Mouse (Mus musculus) liver, embryonic 13.5 days (tissue): ENCODE measurements around the gene Adamts3. TPM values are rescaled to one million over a fixed set of nuclear protein-coding genes. Genes with fewer than 3 reads are reported as not detected.

Source experiments
- ATAC-seq: fragments of 200-750 bp; cut with Nextera tagmentation; 2 replicates; pipeline ENCODE4 v1.8.0; 2017; ENCODE audit warnings: low read depth, mild to moderate bottlenecking, moderate number of reproducible peaks, moderate library complexity
- DNase-seq: peaks from one replicate; pipeline ENCODE4 v3.0.0; 2022
- H3K27ac ChIP-seq: fragments of 300-500 bp; sonication (generic); 2 replicates; pipeline ENCODE4 v1.5.1; 2015; ENCODE audit warnings: moderate library complexity, mild to moderate bottlenecking, inconsistent platforms
- H3K27me3 ChIP-seq: fragments of 300-500 bp; sonication (generic); 2 replicates; pipeline ENCODE4 v1.6.1; 2015; ENCODE audit warnings: mild to moderate bottlenecking, inconsistent platforms
- H3K36me3 ChIP-seq: fragments of 300-500 bp; sonication (generic); 2 replicates; pipeline ENCODE4 v1.6.1; 2015; ENCODE audit warnings: mild to moderate bottlenecking, inconsistent platforms
- H3K4me1 ChIP-seq: fragments of 300-500 bp; sonication (generic); replicated peaks from 2 replicates; pipeline ENCODE4 v1.6.1; 2015; ENCODE audit warnings: inconsistent platforms
- H3K4me2 ChIP-seq: fragments of 300-500 bp; sonication (generic); 2 replicates; pipeline ENCODE4 v1.6.1; 2015; ENCODE audit warnings: inconsistent platforms, mild to moderate bottlenecking, moderate library complexity
- H3K4me3 ChIP-seq: fragments of 300-500 bp; sonication (generic); replicated peaks from 2 replicates; pipeline ENCODE4 v1.5.1; 2015; ENCODE audit warnings: mild to moderate bottlenecking, inconsistent platforms
- H3K9ac ChIP-seq: fragments of 300-500 bp; sonication (generic); 2 replicates; pipeline ENCODE4 v1.6.1; 2015; ENCODE audit warnings: mild to moderate bottlenecking, inconsistent platforms
- H3K9me3 ChIP-seq: fragments of 300-500 bp; sonication (generic); replicated peaks from 2 replicates; pipeline ENCODE4 v1.6.1; 2016; ENCODE audit warnings: inconsistent platforms
- WGBS: fragments of 180-500 bp; shearing (Covaris S2); methylation state at CpG from one replicate; pipeline ENCODE4 v1.1.7; 2015; ENCODE audit not compliant: insufficient replicate concordance; 5-methylcytosine and 5-hydroxymethylcytosine counted together
- polyA plus RNA-seq: library from polyadenylated mRNA; unstranded; fragments of >200 nt; fragmentation: Nextera tagmentation; extraction: Ambion mirVana; gene quantifications from 2 replicates; pipeline ENCODE4 v1.2.1, GENCODE M21; 2015

Adamts3 gene
- polyA plus RNA-seq, 1 experiment from 2014 or later: 1.2 TPM

GRCm38 (mm10) chr5:89704264-89704663 lies 178.9 kb downstream of the Adamts3 start:
- Histone ChIP-seq H3K27me3 (no peaks in the 10 kb centered on the region), H3K27ac (no peak overlapping the region), H3K4me3 (no peak overlapping the region), H3K4me2 (no peak overlapping the region), H3K36me3 (no peaks in the 10 kb centered on the region), H3K9me3 (no peaks in the 10 kb centered on the region), H3K9ac (no peak overlapping the region), H3K4me1 (no peaks in the 10 kb centered on the region)
- DNase-seq: no peak
- no peak for ATAC-seq
- 54% methylated on average over 1 of the region's 1 CpGs for WGBS

- 74% methylated on average over 9 of the region's 9 CpGs for WGBS
- ATAC-seq (no peak), DNase-seq (no peak)
- H3K4me1 ChIP-seq: no peaks in the 10 kb centered on the region
- H3K4me3 ChIP-seq: no peak overlapping the region
- H3K36me3 ChIP-seq: no peaks in the 10 kb centered on the region
- H3K27ac ChIP-seq: no peak overlapping the region
- H3K9me3 ChIP-seq: no peaks in the 10 kb centered on the region
- no peaks in the 10 kb centered on the region for H3K27me3 ChIP-seq
- H3K9ac ChIP-seq: no peak overlapping the region
- H3K4me2 ChIP-seq: no peak overlapping the region
Observed at GRCm38 (mm10) chr5:89701241-89702007, 181.7 kb downstream of the Adamts3 start.

GRCm38 (mm10) chr5:89687826-89688225 lies 195.3 kb downstream of the Adamts3 start:
- H3K4me1 ChIP-seq: no peaks in the 10 kb centered on the region
- no peak overlapping the region for H3K27ac ChIP-seq
- H3K4me3 ChIP-seq: no peak overlapping the region
- no peaks in the 10 kb centered on the region for H3K9me3 ChIP-seq
- no peak for DNase-seq
- no peak for ATAC-seq
- no peak overlapping the region for H3K9ac ChIP-seq
- H3K36me3 ChIP-seq: no peaks in the 10 kb centered on the region
- H3K27me3 ChIP-seq: no peaks in the 10 kb centered on the region
- 80% methylated on average over 1 of the region's 1 CpGs for WGBS
- H3K4me2 ChIP-seq: no peak overlapping the region

GRCm38 (mm10) chr5:89679871-89680536 lies 203.1 kb downstream of the Adamts3 start:
- no peaks in the 10 kb centered on the region for H3K36me3 ChIP-seq
- H3K9me3 ChIP-seq: no peaks in the 10 kb centered on the region
- H3K4me2 ChIP-seq: no peak overlapping the region
- no peaks in the 10 kb centered on the region for H3K27me3 ChIP-seq
- H3K9ac ChIP-seq: no peak overlapping the region
- H3K4me3 ChIP-seq: no peak overlapping the region
- DNase-seq: no peak
- no peak overlapping the region for H3K27ac ChIP-seq
- no peak for ATAC-seq
- no peaks in the 10 kb centered on the region for H3K4me1 ChIP-seq
- 57% methylated on average over 5 of the region's 5 CpGs for WGBS

- no peak for ATAC-seq
- H3K9ac ChIP-seq: no peak overlapping the region
- WGBS: 55% methylated on average over 4 of the region's 4 CpGs
Observed at GRCm38 (mm10) chr5:89678148-89678547, 205.0 kb downstream of the Adamts3 start.

GRCm38 (mm10) chr5:89674066-89674848 lies 208.9 kb downstream of the Adamts3 start:
- ATAC-seq (no peak), DNase-seq (no peak)
- H3K9me3 ChIP-seq: no peaks in the 10 kb centered on the region
- no peaks in the 10 kb centered on the region for H3K4me1 ChIP-seq
- H3K4me2 ChIP-seq: no peak overlapping the region
- no peak overlapping the region for H3K4me3 ChIP-seq
- H3K27ac ChIP-seq: no peak overlapping the region
- 63% methylated on average over 9 of the region's 9 CpGs for WGBS
- H3K9ac ChIP-seq: no peak overlapping the region
- no peaks in the 10 kb centered on the region for H3K27me3 ChIP-seq
- no peaks in the 10 kb centered on the region for H3K36me3 ChIP-seq

More at GRCm38 (mm10) chr5:89678148-89678547, 205.0 kb downstream of the Adamts3 start:
- H3K27ac ChIP-seq: no peak overlapping the region
- DNase-seq: no peak
- no peaks in the 10 kb centered on the region for H3K36me3 ChIP-seq
- no peak overlapping the region for H3K4me3 ChIP-seq
- H3K27me3 ChIP-seq: no peaks in the 10 kb centered on the region
- H3K4me2 ChIP-seq: no peak overlapping the region
- no peaks in the 10 kb centered on the region for H3K9me3 ChIP-seq
- no peaks in the 10 kb centered on the region for H3K4me1 ChIP-seq

GRCm38 (mm10) chr5:89672950-89673349 lies 210.2 kb downstream of the Adamts3 start:
- Histone ChIP-seq H3K4me1 (no peaks in the 10 kb centered on the region), H3K9me3 (no peaks in the 10 kb centered on the region), H3K27ac (no peak overlapping the region), H3K36me3 (no peaks in the 10 kb centered on the region), H3K4me3 (no peak overlapping the region), H3K27me3 (no peaks in the 10 kb centered on the region), H3K9ac (no peak overlapping the region), H3K4me2 (no peak overlapping the region)
- ATAC-seq: no peak
- 69% methylated on average over 4 of the region's 4 CpGs for WGBS
- no peak for DNase-seq

- Histone ChIP-seq H3K4me2 (no peak overlapping the region), H3K36me3 (no peaks in the 10 kb centered on the region), H3K4me3 (no peak overlapping the region), H3K4me1 (no peaks in the 10 kb centered on the region), H3K9me3 (no peaks in the 10 kb centered on the region), H3K27me3 (no peaks in the 10 kb centered on the region), H3K27ac (no peak overlapping the region), H3K9ac (no peak overlapping the region)
- DNase-seq (no peak), ATAC-seq (no peak)
- 70% methylated on average over 1 of the region's 1 CpGs for WGBS
Observed at GRCm38 (mm10) chr5:89654327-89654726, 228.8 kb downstream of the Adamts3 start.

GRCm38 (mm10) chr5:89653862-89654261 lies 229.3 kb downstream of the Adamts3 start:
- ATAC-seq (no peak), DNase-seq (no peak)

GRCm38 (mm10) chr5:89646940-89647339 lies 236.2 kb downstream of the Adamts3 start:
- no peaks in the 10 kb centered on the region for H3K36me3 ChIP-seq
- H3K4me3 ChIP-seq: no peak overlapping the region

More at GRCm38 (mm10) chr5:89653862-89654261, 229.3 kb downstream of the Adamts3 start:
- WGBS: 53% methylated on average over 2 of the region's 2 CpGs
- H3K9me3 ChIP-seq: no peaks in the 10 kb centered on the region
- H3K36me3 ChIP-seq: no peaks in the 10 kb centered on the region
- no peaks in the 10 kb centered on the region for H3K4me1 ChIP-seq
- no peak overlapping the region for H3K4me2 ChIP-seq
- no peaks in the 10 kb centered on the region for H3K27me3 ChIP-seq
- H3K9ac ChIP-seq: no peak overlapping the region
- no peak overlapping the region for H3K27ac ChIP-seq
- H3K4me3 ChIP-seq: no peak overlapping the region

GRCm38 (mm10) chr5:89635434-89635833 lies 247.7 kb downstream of the Adamts3 start:
- Histone ChIP-seq H3K9me3 (no peaks in the 10 kb centered on the region), H3K4me2 (no peak overlapping the region), H3K27me3 (no peaks in the 10 kb centered on the region), H3K9ac (no peak overlapping the region), H3K36me3 (no peaks in the 10 kb centered on the region), H3K27ac (no peak overlapping the region), H3K4me1 (no peaks in the 10 kb centered on the region), H3K4me3 (no peak overlapping the region)
- 59% methylated on average over 2 of the region's 2 CpGs for WGBS
- no peak for DNase-seq
- ATAC-seq: no peak

More at GRCm38 (mm10) chr5:89646940-89647339, 236.2 kb downstream of the Adamts3 start:
- Histone ChIP-seq H3K9me3 (no peaks in the 10 kb centered on the region), H3K4me1 (no peaks in the 10 kb centered on the region), H3K27ac (no peak overlapping the region), H3K4me2 (no peak overlapping the region), H3K27me3 (no peaks in the 10 kb centered on the region), H3K9ac (no peak overlapping the region)
- no peak for ATAC-seq
- no peak for DNase-seq
